Mouse (Mus musculus): ENCODE measurements at regions not wholly inside any gene's neighbourhood (a gene's known extent, or its start where the extent isn't known, plus 50 kb on each side); places are given as distances from the start of the nearest gene placed in this dataset.

DNA sequence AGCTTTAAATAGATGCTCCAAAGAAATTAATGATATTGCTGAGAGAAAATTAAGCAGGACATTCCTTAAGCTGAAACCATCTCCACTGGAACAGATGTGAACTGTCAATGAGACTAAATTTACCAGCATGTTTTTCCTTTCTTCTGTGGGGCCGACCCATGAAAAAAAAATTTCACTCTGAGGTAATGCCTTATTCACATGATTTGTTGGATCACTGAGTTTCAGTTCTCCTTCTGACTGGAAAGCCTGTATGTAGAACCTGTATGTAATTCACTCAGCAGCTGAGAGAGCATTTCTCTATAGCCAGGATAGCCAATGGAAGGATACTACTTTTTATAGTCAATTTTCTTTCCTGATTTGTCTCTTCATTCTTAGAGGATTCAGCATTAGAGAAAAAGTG is 535.3 kb downstream of the Hdgfl1 start:
- Histone ChIP-seq H3ac (ENCODE audit: control insufficient read depth, insufficient read length) (no peak overlapping the region), H3K79me2 (ENCODE audit: control insufficient read depth, insufficient read depth) (no peaks in the 10 kb centered on the region), H3K27me3 (ENCODE audit: control insufficient read depth, insufficient read depth, insufficient read length) (no peaks in the 10 kb centered on the region), H3K4me3 (no peak overlapping the region), H3K36me3 (ENCODE audit: control insufficient read depth, insufficient read depth) (no peaks in the 10 kb centered on the region), H3K4me2 (ENCODE audit: low read depth) (no peak overlapping the region)
- TF ChIP-seq USF1 (IDR thresholded peaks at IDR 0.05; ENCODE audit: low read depth): no peak
- TF ChIP-seq REST (IDR thresholded peaks at IDR 0.05; ENCODE audit: insufficient read depth, insufficient read length): no peak
- TF ChIP-seq MAX (IDR thresholded peaks at IDR 0.05; ENCODE audit: low read depth): no peak
- no peak for TF ChIP-seq MYOG (IDR thresholded peaks at IDR 0.05; ENCODE audit: control insufficient read depth in 1 of 3, insufficient read depth in 1 of 3, insufficient read length in 2 of 3, low read depth in 2 of 3)
- no peak for TF ChIP-seq POLR2AphosphoS2 (IDR thresholded peaks at IDR 0.05; ENCODE audit: insufficient read length, low read depth)
- TF ChIP-seq MYOD1 (IDR thresholded peaks at IDR 0.05; ENCODE audit: control insufficient read depth in 1 of 3, insufficient read length in 2 of 3, low read depth in 2 of 3): no peak
- TF ChIP-seq CEBPB (IDR thresholded peaks at IDR 0.05; ENCODE audit: insufficient read depth, poor library complexity, severe bottlenecking): no peak
- no peak for TF ChIP-seq TCF3 (IDR thresholded peaks at IDR 0.05; ENCODE audit: insufficient read length, low read depth)
- TF ChIP-seq POLR2A (IDR thresholded peaks at IDR 0.05; ENCODE audit: insufficient read length, low read depth): no peak
- no peak for TF ChIP-seq TCF12 (IDR thresholded peaks at IDR 0.05; ENCODE audit: insufficient read depth, poor library complexity, severe bottlenecking)
- TF ChIP-seq E2F4 (IDR thresholded peaks at IDR 0.05; ENCODE audit: insufficient read depth): no peak
- no peak for TF ChIP-seq SRF (IDR thresholded peaks at IDR 0.05; ENCODE audit: control insufficient read depth, insufficient read length, low read depth)

DNA sequence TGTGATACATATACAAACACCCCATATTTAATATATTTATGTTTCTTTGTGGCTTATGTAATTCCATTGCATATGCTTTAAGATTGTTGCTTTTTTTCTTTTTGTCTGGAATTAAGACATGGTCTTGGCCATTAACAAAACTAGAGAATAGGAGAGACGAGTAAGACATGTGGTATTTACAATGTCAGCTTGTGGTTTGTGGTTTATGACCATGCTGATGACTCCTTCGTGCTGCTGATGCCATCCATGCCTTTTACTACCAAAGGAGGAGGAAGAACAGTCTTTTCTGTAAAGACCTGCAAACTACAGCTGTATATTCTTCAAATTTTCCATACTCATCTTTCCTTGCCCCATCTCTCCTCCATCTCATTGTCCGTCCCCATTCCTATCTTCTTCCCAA is 552.7 kb downstream of the Hdgfl1 start:
- H3ac ChIP-seq (ENCODE audit: control insufficient read depth, insufficient read length): no peak overlapping the region
- TF ChIP-seq POLR2AphosphoS2 (IDR thresholded peaks at IDR 0.05; ENCODE audit: insufficient read length, low read depth) (no peak), REST (IDR thresholded peaks at IDR 0.05; ENCODE audit: insufficient read depth, insufficient read length) (no peak), MYOG (IDR thresholded peaks at IDR 0.05; ENCODE audit: control insufficient read depth in 1 of 3, insufficient read depth in 1 of 3, insufficient read length in 2 of 3, low read depth in 2 of 3) (no peak), USF1 (IDR thresholded peaks at IDR 0.05; ENCODE audit: low read depth) (no peak), TCF12 (IDR thresholded peaks at IDR 0.05; ENCODE audit: insufficient read depth, poor library complexity, severe bottlenecking) (no peak), CEBPB (IDR thresholded peaks at IDR 0.05; ENCODE audit: insufficient read depth, poor library complexity, severe bottlenecking) (peak; percentile 66), MAX (IDR thresholded peaks at IDR 0.05; ENCODE audit: low read depth) (peak; percentile 16), TCF3 (IDR thresholded peaks at IDR 0.05; ENCODE audit: insufficient read length, low read depth) (no peak)

DNA sequence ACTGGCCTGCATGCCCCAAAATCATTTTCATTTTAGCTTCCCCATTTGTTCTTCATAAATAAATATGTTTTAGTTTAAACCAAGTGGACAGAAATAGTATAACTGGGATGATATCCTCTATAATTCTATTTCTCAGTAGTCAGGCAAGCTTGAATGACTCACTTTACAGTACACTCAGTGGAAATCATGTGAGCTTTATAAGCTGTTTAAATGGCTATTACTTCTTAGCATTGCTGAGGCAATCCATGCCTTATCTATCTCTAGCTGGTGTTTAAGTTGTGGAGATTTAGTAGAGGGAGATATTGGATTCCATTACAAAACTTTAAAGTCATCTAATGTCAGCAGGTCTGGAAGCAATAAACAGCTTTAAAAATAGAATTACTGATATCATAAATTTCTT is 553.4 kb downstream of the Hdgfl1 start:
- H3K79me2 ChIP-seq (ENCODE audit: control insufficient read depth, insufficient read depth): no peaks in the 10 kb centered on the region

More for the DNA sequence above, 552.7 kb downstream of the Hdgfl1 start:
- H3K79me2 ChIP-seq (ENCODE audit: control insufficient read depth, insufficient read depth): no peaks in the 10 kb centered on the region
- H3K27me3 ChIP-seq (ENCODE audit: control insufficient read depth, insufficient read depth, insufficient read length): no peaks in the 10 kb centered on the region
- peak overlapping the region; percentile 57 for H3K4me2 ChIP-seq (ENCODE audit: low read depth)
- H3K36me3 ChIP-seq (ENCODE audit: control insufficient read depth, insufficient read depth): no peaks in the 10 kb centered on the region
- H3K4me3 ChIP-seq: no peak overlapping the region

DNA sequence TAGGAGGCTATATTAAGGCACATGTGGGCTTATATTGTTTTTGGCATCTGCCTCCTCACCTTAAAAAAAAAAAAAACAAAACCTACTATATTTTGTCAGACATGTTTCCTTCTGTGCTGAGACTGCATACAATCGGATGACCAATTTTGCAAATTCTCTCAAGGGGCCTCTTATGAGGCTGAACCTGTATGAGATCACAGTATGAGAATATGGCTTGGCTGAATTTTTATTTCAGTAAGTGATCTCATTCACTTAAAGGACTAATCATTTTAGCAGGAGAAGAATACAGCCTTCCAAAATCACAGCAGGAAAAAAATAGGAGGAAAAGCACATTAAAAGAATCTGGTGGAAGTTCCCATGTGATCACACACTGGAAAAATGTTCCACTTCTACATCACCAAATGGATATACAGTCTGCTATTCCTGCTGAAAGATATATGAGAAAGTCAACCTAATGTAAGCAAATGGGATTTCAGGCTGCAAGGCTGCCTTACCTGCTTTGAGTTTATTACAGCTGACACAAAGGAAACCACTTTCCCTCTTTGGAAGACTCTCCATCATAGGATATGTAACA is 564.3 kb downstream of the Hdgfl1 start:
- H3K27me3 ChIP-seq (ENCODE audit: control insufficient read depth, insufficient read depth, insufficient read length): no peaks in the 10 kb centered on the region
- H3K36me3 ChIP-seq (ENCODE audit: control insufficient read depth, insufficient read depth): no peaks in the 10 kb centered on the region
- TF ChIP-seq POLR2A (IDR thresholded peaks at IDR 0.05; ENCODE audit: insufficient read length, low read depth) (no peak), MYOG (IDR thresholded peaks at IDR 0.05; ENCODE audit: control insufficient read depth in 1 of 3, insufficient read depth in 1 of 3, insufficient read length in 2 of 3, low read depth in 2 of 3) (no peak), SRF (IDR thresholded peaks at IDR 0.05; ENCODE audit: control insufficient read depth, insufficient read length, low read depth) (no peak), POLR2AphosphoS2 (IDR thresholded peaks at IDR 0.05; ENCODE audit: insufficient read length, low read depth) (no peak), E2F4 (IDR thresholded peaks at IDR 0.05; ENCODE audit: insufficient read depth) (no peak), USF1 (IDR thresholded peaks at IDR 0.05; ENCODE audit: low read depth) (no peak), REST (IDR thresholded peaks at IDR 0.05; ENCODE audit: insufficient read depth, insufficient read length) (no peak), MYOD1 (IDR thresholded peaks at IDR 0.05; ENCODE audit: control insufficient read depth in 1 of 3, insufficient read length in 2 of 3, low read depth in 2 of 3) (no peak)
- H3K4me2 ChIP-seq (ENCODE audit: low read depth): no peak overlapping the region
- no peak overlapping the region for H3K4me3 ChIP-seq
- H3ac ChIP-seq (ENCODE audit: control insufficient read depth, insufficient read length): no peak overlapping the region
- H3K79me2 ChIP-seq (ENCODE audit: control insufficient read depth, insufficient read depth): no peaks in the 10 kb centered on the region

More for the DNA sequence above, 553.4 kb downstream of the Hdgfl1 start:
- Histone ChIP-seq H3K27me3 (ENCODE audit: control insufficient read depth, insufficient read depth, insufficient read length) (no peaks in the 10 kb centered on the region), H3ac (ENCODE audit: control insufficient read depth, insufficient read length) (no peak overlapping the region), H3K4me3 (no peak overlapping the region), H3K4me2 (ENCODE audit: low read depth) (peak overlapping the region; percentile 51), H3K36me3 (ENCODE audit: control insufficient read depth, insufficient read depth) (no peaks in the 10 kb centered on the region)
- TF ChIP-seq TCF12 (IDR thresholded peaks at IDR 0.05; ENCODE audit: insufficient read depth, poor library complexity, severe bottlenecking): no peak
- TF ChIP-seq SRF (IDR thresholded peaks at IDR 0.05; ENCODE audit: control insufficient read depth, insufficient read length, low read depth): no peak
- TF ChIP-seq CEBPB (IDR thresholded peaks at IDR 0.05; ENCODE audit: insufficient read depth, poor library complexity, severe bottlenecking): no peak; the same call in 1 of the 2 replicates
- no peak for TF ChIP-seq REST (IDR thresholded peaks at IDR 0.05; ENCODE audit: insufficient read depth, insufficient read length)
- TF ChIP-seq USF1 (IDR thresholded peaks at IDR 0.05; ENCODE audit: low read depth): peak; percentile 70
- no peak for TF ChIP-seq MYOG (IDR thresholded peaks at IDR 0.05; ENCODE audit: control insufficient read depth in 1 of 3, insufficient read depth in 1 of 3, insufficient read length in 2 of 3, low read depth in 2 of 3)

DNA sequence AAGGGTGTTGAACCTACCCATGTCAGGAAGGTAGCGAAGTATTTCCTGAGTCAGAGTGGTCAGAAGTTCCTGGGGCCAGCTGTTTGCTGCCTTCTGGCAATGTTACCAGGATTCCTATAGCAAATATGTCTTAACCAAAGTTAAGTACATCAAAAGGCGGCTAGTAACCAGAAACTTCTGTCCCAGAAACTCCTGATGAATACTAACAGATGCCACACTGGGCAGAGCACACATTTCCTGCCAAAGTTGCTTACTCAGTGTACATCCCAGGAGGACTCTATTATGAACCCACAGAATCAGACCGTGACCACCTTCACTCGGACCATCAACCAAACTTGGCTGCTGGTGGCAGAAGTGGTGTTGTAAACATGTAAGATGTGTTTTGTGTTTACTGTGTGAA is 575.3 kb downstream of the Hdgfl1 start:
- no peaks in the 10 kb centered on the region for H3K36me3 ChIP-seq (ENCODE audit: control insufficient read depth, insufficient read depth)
- TF ChIP-seq SRF (IDR thresholded peaks at IDR 0.05; ENCODE audit: control insufficient read depth, insufficient read length, low read depth) (no peak), REST (IDR thresholded peaks at IDR 0.05; ENCODE audit: insufficient read depth, insufficient read length) (no peak), E2F4 (IDR thresholded peaks at IDR 0.05; ENCODE audit: insufficient read depth) (no peak), USF1 (IDR thresholded peaks at IDR 0.05; ENCODE audit: low read depth) (no peak), POLR2AphosphoS2 (IDR thresholded peaks at IDR 0.05; ENCODE audit: insufficient read length, low read depth) (no peak), CEBPB (IDR thresholded peaks at IDR 0.05; ENCODE audit: insufficient read depth, poor library complexity, severe bottlenecking) (no peak), MYOD1 (IDR thresholded peaks at IDR 0.05; ENCODE audit: control insufficient read depth in 1 of 3, insufficient read length in 2 of 3, low read depth in 2 of 3) (peak in 2 of 3 experiments; percentile 63 to 67), MAX (IDR thresholded peaks at IDR 0.05; ENCODE audit: low read depth) (no peak), TCF12 (IDR thresholded peaks at IDR 0.05; ENCODE audit: insufficient read depth, poor library complexity, severe bottlenecking) (peak; percentile 19), TCF3 (IDR thresholded peaks at IDR 0.05; ENCODE audit: insufficient read length, low read depth) (no peak), POLR2A (IDR thresholded peaks at IDR 0.05; ENCODE audit: insufficient read length, low read depth) (no peak), MYOG (IDR thresholded peaks at IDR 0.05; ENCODE audit: control insufficient read depth in 1 of 3, insufficient read depth in 1 of 3, insufficient read length in 2 of 3, low read depth in 2 of 3) (peak in 1 of 3 experiments; percentile 7)

More for the DNA sequence above, 575.3 kb downstream of the Hdgfl1 start:
- H3K4me3 ChIP-seq: no peak overlapping the region
- H3K79me2 ChIP-seq (ENCODE audit: control insufficient read depth, insufficient read depth): no peaks in the 10 kb centered on the region
- H3ac ChIP-seq (ENCODE audit: control insufficient read depth, insufficient read length): no peak overlapping the region
- no peaks in the 10 kb centered on the region for H3K27me3 ChIP-seq (ENCODE audit: control insufficient read depth, insufficient read depth, insufficient read length)
- peak overlapping the region; percentile 15 for H3K4me2 ChIP-seq (ENCODE audit: low read depth)

All from myocyte (in vitro differentiated cells).